Mouse (Mus musculus) induced T-regulatory cell, adult 2 months (primary cell): ENCODE data around the gene Rraga.
A peak's percentile ranks its signal among the peaks of the same experiment; 100 is the strongest.
"Not testable (repeated sequence)": the region's sequence is repeated elsewhere in the genome, so short reads cannot be mapped to it uniquely, and the experiment has no call there.

ENCODE experiments used
- DNase-seq: peaks from one replicate; pipeline ENCODE4 v3.0.0-alpha.2; 2012; ENCODE audit warnings: low read depth

The Rraga gene

DNA sequence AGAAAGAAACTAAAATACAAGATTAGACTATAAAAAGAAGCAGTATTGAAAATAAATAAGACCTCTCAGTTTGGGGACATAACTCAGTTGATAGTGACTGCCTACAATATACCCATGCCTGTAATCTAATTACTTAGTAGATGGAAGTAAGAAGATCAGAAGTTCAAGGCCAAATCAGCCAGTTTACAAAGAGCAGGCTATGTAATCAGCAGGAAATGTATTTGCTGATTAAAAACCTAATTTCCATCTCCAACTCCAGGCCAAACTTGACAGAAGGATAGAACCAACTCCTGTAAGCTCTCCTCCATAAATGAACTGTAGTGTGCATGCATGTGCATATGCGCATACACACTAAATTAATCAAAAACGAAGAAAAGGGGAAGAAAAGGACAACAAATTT, 15.8 kb downstream of the Rraga start:
- no peak for DNase-seq

DNA sequence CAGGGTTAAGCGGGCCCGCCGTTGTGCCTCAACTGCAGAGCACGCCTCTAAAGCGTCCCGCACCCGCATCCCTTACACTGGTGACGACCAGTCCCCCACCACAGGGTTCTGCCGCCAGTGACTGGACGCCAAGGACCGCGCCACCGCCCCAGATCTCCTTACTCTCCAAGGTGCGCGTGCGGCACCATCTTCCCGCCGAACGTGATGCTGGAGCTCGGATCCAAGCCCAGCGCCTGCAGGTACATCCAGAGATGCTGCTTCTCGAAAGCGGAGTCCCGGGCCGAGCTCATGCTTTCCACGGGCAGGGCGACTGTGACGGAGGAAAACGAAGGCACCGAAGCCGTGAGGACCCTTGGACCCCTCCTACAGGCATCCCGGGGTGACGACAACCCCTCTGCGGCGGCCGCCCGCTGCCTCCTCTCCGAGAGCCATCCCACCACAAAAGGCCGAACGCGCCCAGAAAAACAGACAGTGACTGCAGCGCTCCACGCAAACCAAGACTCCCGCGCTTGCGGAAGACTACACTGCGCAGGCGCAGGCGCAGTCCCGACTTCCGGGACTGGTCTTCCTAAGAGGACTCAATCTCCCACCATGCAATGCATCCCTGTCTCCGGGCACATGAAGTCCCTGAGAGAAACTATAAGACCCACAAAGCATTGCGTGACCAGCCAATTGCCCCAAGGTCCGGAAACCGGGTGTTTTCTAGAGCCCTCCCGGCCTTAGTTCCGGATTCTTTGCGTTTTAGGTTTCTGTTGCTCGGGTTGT, 36.2 kb downstream of the Rraga start, which contains the start of gene Haus6:
Gene Haus6 (minus strand): TSS at position 532 of the 765 bp plus-strand sequence.
- DNase-seq = peak; percentile 97

DNA sequence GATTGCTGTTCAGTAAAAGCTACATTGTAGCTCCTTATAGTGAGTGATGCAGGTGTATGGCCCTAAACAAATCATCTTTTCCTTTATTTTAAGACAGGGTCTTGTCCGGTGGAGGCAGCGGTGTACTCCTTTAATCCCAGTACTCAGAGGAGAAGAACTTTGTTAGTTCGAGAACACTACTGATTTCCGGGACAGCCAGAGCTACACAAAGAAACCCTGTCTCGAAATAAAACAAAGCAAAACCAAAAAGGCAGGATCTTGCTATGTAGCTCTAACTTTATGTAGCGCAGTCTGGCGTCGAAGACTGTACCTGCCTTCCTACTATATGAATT, 36.8 kb downstream of the Rraga start:
- DNase-seq = no peak

DNA sequence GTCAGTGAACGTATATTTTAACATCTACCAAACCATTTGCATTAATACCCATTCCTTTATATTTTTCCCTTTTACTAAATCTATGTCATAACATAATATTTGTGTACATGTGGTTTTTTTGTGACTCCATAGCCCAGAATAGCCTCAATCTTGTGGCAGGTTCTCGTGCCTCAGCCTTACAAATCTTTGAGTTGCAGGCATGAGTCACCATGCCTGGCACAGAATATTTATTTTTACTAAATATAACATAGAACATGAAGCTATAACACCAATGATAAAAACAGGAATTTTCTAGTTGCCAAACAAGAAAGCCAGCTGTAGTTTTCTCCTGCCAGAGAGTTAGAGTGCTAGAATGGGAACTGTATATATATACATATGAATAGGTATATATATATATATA, 45.0 kb downstream of the Rraga start:
- no peak for DNase-seq

DNA sequence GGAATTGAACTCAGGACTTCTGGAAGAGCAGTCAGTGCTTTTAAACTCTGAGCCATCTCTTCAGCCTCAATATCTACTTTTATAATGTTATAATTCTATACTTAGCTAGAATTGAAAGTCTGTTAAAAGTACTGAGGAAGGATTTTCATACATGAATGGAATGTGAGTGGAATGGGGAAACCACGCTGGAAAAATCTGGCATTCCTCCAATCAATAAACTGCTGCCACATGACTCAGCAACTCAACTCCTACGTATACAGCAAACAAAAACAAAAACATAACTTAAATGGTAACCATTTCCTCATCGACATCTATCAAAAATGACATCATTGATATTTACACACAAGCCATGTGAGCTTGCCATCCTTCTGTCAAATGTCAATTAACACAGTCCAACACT, 46.6 kb downstream of the Rraga start:
- no peak for DNase-seq

DNA sequence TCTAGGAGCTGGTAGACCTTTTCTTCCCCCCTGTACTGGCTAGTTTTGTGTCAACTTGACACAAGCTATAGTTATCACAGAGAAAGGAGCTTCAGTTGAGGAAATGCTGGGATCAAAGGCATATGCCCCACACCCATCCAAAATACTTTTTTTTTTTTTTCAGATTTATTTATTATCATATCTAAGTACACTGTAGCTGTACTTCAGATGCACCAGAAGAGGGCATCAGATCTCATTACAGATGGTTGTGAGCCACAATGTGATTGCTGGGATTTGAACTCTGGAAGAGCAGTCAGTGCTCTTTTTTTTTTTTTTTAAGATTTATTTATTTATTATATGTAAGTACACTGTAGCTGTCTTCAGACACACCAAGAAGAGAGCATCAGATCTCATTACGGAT, 47.1 kb downstream of the Rraga start:
- DNase-seq = not testable (repeated sequence)

DNA sequence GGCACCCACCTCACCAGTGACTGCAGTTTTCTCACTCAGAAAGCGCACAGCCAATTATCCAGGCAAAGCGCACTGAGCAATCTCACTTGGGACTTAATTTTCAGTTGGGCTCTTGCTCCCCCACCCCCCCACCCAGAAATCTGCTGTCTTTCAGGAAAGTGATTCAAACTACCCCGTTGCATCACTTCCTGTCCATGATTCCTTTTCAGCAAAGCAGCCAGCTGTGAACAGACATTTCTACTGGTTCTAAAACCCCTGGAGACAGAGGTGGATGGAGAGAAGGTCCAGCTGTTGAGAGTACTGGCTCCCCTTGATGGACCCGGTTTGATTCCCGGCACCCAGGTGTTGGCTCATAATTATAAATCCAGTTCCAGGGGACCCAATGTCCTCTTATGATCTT, 50.0 kb downstream of the Rraga start:
- no peak for DNase-seq

DNA sequence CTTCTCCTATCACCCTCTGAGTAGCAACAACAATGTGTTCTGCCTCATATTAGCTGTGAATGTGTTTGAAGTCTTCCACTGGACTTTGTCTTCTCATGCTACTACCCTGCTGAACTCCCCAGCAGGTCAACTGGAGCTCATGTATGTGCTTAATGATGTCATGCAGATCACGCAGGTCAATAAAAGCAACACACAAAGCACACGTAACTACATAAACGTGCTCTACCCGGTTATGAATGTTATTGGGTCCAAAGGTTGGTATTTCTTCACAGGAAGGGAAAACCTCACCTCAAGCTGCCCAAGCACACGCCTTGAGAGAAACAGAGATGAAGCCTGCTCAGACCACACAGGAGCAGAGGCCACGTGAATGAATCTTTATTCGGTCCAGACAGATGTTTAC, 51.0 kb downstream of the Rraga start:
- DNase-seq = not testable (repeated sequence)
